Mouse (Mus musculus): Measurements from ENCODE around the gene Tmcc2.
A peak's percentile ranks its signal among the peaks of the same experiment; 100 is the strongest.

Gene Tmcc2

DNA sequence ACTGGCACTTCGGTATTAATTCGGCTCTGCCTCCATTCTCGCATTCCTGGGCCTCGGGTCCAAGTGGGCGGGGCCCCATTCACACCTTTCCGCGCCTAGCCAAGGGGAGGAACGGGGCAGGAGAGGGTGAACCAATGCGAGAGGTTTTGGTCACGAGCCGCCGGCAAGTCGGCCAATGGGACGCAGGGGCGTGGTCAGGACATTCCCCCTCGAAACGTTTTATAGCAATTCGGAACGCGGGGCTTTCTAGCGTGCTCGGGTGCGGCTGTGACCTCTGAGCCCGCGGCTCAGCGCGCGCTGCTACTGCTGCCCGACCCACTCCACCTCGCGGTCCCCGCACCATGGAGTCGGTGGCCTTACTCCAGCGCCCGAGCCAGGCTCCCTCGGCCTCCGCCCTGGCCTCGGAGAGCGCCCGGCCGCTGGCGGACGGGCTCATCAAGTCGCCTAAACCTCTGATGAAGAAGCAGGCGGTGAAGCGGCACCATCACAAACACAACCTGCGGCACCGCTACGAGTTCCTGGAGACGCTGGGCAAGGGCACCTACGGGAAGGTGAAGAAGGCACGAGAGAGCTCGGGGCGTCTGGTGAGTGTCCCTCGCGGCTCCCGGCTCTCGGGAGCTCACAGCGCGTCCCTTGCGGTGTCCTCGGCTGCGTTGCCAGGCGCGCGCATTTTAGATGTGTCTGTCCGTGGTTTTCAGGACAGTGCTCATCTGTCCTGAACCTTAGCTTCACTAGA, 75.0 kb downstream of the Tmcc2 start, which contains the start of gene Nuak2:
Gene Nuak2 (plus strand): TSS at position 238 of the 736 bp plus-strand sequence.
- peak; percentile 70 for DNase-seq (ENCODE audit: low spot score)

- no peak for DNase-seq (ENCODE audit: low spot score)
These were observed 78.4 kb downstream of the Tmcc2 start for GRCm38 (mm10) chr1:132312703-132313102.

GRCm38 (mm10) chr1:132312043-132312442, 79.0 kb downstream of the Tmcc2 start:
- no peak for DNase-seq (ENCODE audit: low spot score)

GRCm38 (mm10) chr1:132311174-132311859, 79.8 kb downstream of the Tmcc2 start:
- no peak for DNase-seq (ENCODE audit: low spot score)

GRCm38 (mm10) chr1:132310754-132311153, 80.3 kb downstream of the Tmcc2 start:
- no peak for DNase-seq (ENCODE audit: low spot score)

DNA sequence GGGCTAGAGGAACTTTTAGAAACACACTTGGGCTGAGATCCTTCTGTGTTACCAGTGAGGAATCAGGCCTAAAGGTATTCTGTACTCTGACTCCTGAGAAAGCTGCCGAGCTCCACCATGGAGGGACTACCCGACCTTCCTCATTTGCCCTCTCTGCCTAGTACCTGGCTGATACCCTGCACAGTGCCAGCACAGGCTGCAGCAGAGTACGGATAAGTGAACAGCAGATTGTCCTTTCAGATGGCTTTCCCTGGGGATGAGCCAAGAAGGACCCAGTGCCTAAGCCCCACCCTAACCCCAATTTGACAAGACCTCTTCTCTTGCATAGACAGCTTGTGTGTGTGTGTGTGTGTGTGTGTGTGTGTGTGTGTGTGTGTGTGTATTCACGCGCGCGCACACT, 82.4 kb downstream of the Tmcc2 start:
- DNase-seq (ENCODE audit: low spot score): no peak

- no peak for DNase-seq (ENCODE audit: low spot score)
These were observed 83.1 kb downstream of the Tmcc2 start for GRCm38 (mm10) chr1:132307962-132308361.

DNA sequence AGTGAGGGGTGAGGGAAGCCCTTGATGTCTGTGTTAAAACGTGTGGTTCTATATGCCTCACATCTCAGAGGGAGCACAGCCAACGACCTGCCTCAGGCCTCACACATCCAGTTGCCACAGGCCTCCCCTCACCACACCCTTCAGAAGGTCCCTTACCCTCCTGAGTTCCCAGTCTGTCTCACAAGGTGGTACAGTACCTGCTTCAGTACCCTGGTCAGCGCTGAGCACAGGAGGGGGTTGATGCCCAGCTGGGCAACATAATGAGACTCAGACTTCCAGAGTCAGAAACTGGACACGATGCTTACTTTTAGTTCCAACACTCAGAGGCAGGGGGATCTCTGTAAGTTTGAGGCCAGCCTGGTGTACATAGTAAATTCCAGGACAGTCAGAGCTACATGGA, 84.3 kb downstream of the Tmcc2 start:
- no peak for DNase-seq (ENCODE audit: low spot score)

Data from ovary, postnatal 10 days (tissue).